Mouse (Mus musculus) kidney, embryonic 14.5 days (tissue): ENCODE measurements around the gene Mr1. TPM values are rescaled to one million over a fixed set of nuclear protein-coding genes. Genes with fewer than 3 reads are reported as not detected.
A peak's percentile ranks its signal among the peaks of the same experiment; 100 is the strongest.

ENCODE experiments used
- ATAC-seq: fragments of 200-750 bp; cut with Nextera tagmentation; 2 replicates; pipeline ENCODE4 v1.8.0; 2017; ENCODE audit warnings: moderate number of reproducible peaks, mild to moderate bottlenecking, moderate TSS enrichment, moderate library complexity; ENCODE audit not compliant: low FRiP score, low TSS enrichment
- H3K27ac ChIP-seq: fragments of 300-500 bp; sonication (generic); 2 replicates; pipeline ENCODE4 v1.5.1; 2014; ENCODE audit warnings: low read depth, mild to moderate bottlenecking, low read length, moderate library complexity, mixed read lengths
- H3K27me3 ChIP-seq: fragments of 300-500 bp; sonication (generic); 2 replicates; pipeline ENCODE4 v1.6.1; 2014; ENCODE audit warnings: mild to moderate bottlenecking, low read length; ENCODE audit not compliant: control insufficient read depth, insufficient read depth
- H3K36me3 ChIP-seq: fragments of 300-500 bp; sonication (generic); 2 replicates; pipeline ENCODE4 v1.6.1; 2014; ENCODE audit warnings: low read length, mixed read lengths; ENCODE audit not compliant: control insufficient read depth, insufficient read depth
- H3K4me1 ChIP-seq: fragments of 300-500 bp; sonication (generic); 2 replicates; pipeline ENCODE4 v1.6.1; 2014; ENCODE audit warnings: low read length, mixed read lengths; ENCODE audit not compliant: control insufficient read depth, insufficient read depth
- H3K4me2 ChIP-seq: fragments of 300-500 bp; sonication (generic); replicated peaks from 2 replicates; pipeline ENCODE4 v1.6.1; 2014; ENCODE audit warnings: low read depth, mild to moderate bottlenecking, low read length
- H3K4me3 ChIP-seq: fragments of 300-500 bp; sonication (generic); 2 replicates; pipeline ENCODE4 v1.5.1; 2014; ENCODE audit warnings: mild to moderate bottlenecking, low read length
- H3K9ac ChIP-seq: fragments of 300-500 bp; sonication (generic); 2 replicates; pipeline ENCODE4 v1.6.1; 2014; ENCODE audit warnings: low read depth, mild to moderate bottlenecking, low read length, moderate library complexity
- H3K9me3 ChIP-seq: fragments of 300-500 bp; sonication (generic); 2 replicates; pipeline ENCODE4 v1.6.1; 2016; ENCODE audit warnings: low read length; ENCODE audit not compliant: control insufficient read depth
- WGBS: fragments of 180-500 bp; shearing (Covaris S2); extraction: QIAGEN DNeasy Blood & Tissue Kit; methylation state at CpG from one replicate; pipeline ENCODE4 v1.1.7; 2014; 5-methylcytosine and 5-hydroxymethylcytosine counted together
- polyA plus RNA-seq: library from polyadenylated mRNA; unstranded; fragments of >200 nt; fragmentation: Nextera tagmentation; extraction: Ambion mirVana; gene quantifications from 2 replicates; pipeline ENCODE4 v1.2.1, GENCODE M21; 2014

The Mr1 gene
- polyA plus RNA-seq, 1 experiment from 2014 or later, result 4.8 TPM

- no peaks in the 10 kb centered on the region; the same call in 1 of the 2 replicates for H3K27me3 ChIP-seq
- H3K36me3 ChIP-seq, result no peaks in the 10 kb centered on the region
- 78% methylated on average over 4 of the region's 4 CpGs for WGBS
- no peak overlapping the region for H3K9ac ChIP-seq
- ATAC-seq, result no peak
- H3K4me3 ChIP-seq, result no peak overlapping the region
- H3K4me2 ChIP-seq, result no peak overlapping the region
- no peak overlapping the region for H3K27ac ChIP-seq
- 0 out of 2 replicates have a peak, but pooled peaks cover 1% of the 10 kb centered on the region for H3K4me1 ChIP-seq
- H3K9me3 ChIP-seq, result no peaks in the 10 kb centered on the region
These were observed 44.0 kb downstream of the Mr1 start for GRCm38 (mm10) chr1:155102631-155103030.

DNA sequence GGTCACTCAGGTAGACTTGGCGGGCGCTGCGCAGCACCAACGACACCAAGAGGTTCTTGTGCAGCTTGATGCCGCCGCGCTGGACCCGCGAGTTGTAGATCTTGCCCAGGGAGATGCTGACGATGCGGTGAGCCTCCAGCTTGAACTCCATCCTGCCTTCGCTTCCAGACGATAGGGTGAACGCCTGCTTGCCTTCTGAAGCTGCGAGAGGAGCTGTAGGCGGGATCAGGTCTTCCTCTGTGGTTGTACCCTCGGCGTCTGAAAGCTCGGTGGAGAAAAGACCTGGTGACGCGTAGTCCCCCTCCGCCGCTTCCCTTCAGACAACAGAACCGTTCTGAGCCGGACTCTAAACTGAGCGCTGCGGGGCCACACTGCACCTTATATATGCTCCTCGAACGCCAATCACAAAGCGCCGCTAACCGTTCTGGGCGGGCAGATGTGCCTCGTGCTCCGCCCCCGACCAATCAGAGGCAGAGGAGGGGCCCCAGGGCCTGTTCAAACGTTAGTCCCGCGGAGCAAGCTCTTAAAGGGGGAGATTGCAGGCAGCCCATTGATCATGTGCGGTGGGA is 47.2 kb downstream of the Mr1 start, which contains the start of gene Ier5:
TSS of gene Ier5 (minus strand) at position 357 of the 569 bp plus-strand sequence.
- Histone ChIP-seq H3K4me3 (peak within 1 kb of the TSS; percentile 96), H3K4me1 (peaks cover 10% of the 10 kb centered on the region; the same call in 1 of the 2 replicates), H3K27ac (peak within 1 kb of the TSS; percentile 64), H3K27me3 (no peaks in the 10 kb centered on the region; the same call in 1 of the 2 replicates), H3K9ac (peak within 1 kb of the TSS; percentile 99), H3K36me3 (no peaks in the 10 kb centered on the region), H3K4me2 (peak within 1 kb of the TSS; percentile 83), H3K9me3 (no peaks in the 10 kb centered on the region)
- ATAC-seq, result peak; percentile 98
- WGBS, result under 1% methylated on average over 40 of the region's 40 CpGs

- Histone ChIP-seq H3K4me1 (peaks cover 17% of the 10 kb centered on the region), H3K9ac (peak overlapping the region; percentile 99), H3K4me2 (peak overlapping the region; percentile 83), H3K9me3 (no peaks in the 10 kb centered on the region), H3K4me3 (peak overlapping the region; percentile 96), H3K27me3 (no peaks in the 10 kb centered on the region; the same call in 1 of the 2 replicates), H3K36me3 (no peaks in the 10 kb centered on the region), H3K27ac (peak overlapping the region; percentile 64)
- under 1% methylated on average over 85 of the region's 93 CpGs for WGBS
- peak; percentile 67 for ATAC-seq
These were observed 47.9 kb downstream of the Mr1 start for GRCm38 (mm10) chr1:155098486-155099279.

GRCm38 (mm10) chr1:155097931-155098485 is 48.6 kb downstream of the Mr1 start:
- Histone ChIP-seq H3K4me1 (peaks cover 23% of the 10 kb centered on the region), H3K9me3 (no peaks in the 10 kb centered on the region), H3K4me2 (peak overlapping the region; percentile 83), H3K27ac (peak overlapping the region; percentile 64), H3K27me3 (no peaks in the 10 kb centered on the region; the same call in 1 of the 2 replicates), H3K9ac (peak overlapping the region; percentile 99), H3K36me3 (no peaks in the 10 kb centered on the region), H3K4me3 (peak overlapping the region; percentile 96)
- no peak for ATAC-seq
- WGBS, result under 1% methylated on average over 33 of the region's 33 CpGs

GRCm38 (mm10) chr1:155097354-155097753 is 49.3 kb downstream of the Mr1 start:
- no peaks in the 10 kb centered on the region for H3K36me3 ChIP-seq
- peak overlapping the region; percentile 96 for H3K4me3 ChIP-seq
- WGBS, result 35% methylated on average over 6 of the region's 6 CpGs
- no peaks in the 10 kb centered on the region for H3K9me3 ChIP-seq
- no peaks in the 10 kb centered on the region; the same call in 1 of the 2 replicates for H3K27me3 ChIP-seq
- ATAC-seq, result no peak
- H3K9ac ChIP-seq, result peak overlapping the region; percentile 99
- peaks cover 30% of the 10 kb centered on the region for H3K4me1 ChIP-seq
- H3K27ac ChIP-seq, result no peak overlapping the region
- peak overlapping the region; percentile 83 for H3K4me2 ChIP-seq

DNA sequence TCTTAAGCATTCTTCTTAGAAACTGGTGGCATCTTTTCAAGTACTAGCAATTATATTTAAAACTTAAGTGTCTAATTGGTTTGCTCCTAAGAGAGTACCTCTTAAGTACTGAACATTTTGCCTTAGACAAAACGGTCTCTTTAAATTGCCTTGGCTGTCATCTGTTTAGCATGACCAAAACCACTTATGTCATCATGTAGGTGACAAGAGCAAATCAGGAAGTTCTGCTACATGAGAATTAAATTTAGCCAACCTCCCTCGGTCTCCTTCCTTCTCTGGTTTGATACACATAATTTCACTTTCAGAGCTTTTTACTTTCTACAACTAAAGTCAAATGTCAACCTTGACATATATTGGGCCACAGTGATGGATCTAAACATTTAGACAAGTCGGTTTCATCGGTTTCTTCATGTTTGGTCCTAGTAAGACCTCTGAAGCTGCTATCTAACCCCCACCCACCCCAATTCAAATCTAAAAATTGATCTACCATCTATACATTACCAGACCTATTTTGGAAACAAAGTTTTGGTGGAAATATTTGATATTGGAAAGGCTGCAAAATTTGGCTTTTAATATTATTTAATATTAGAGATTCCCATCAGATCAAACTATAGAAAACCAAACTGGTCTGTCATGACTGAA is 49.9 kb downstream of the Mr1 start:
- H3K4me3 ChIP-seq, result peak overlapping the region; percentile 96; the same call in 1 of the 2 replicates
- WGBS, result 85% methylated on average over 4 of the region's 4 CpGs
- H3K4me2 ChIP-seq, result peak overlapping the region; percentile 83
- H3K4me1 ChIP-seq, result peaks cover 36% of the 10 kb centered on the region
- no peaks in the 10 kb centered on the region; the same call in 1 of the 2 replicates for H3K27me3 ChIP-seq
- no peak for ATAC-seq
- H3K9ac ChIP-seq, result no peak overlapping the region
- H3K36me3 ChIP-seq, result no peaks in the 10 kb centered on the region
- H3K9me3 ChIP-seq, result no peaks in the 10 kb centered on the region
- no peak overlapping the region for H3K27ac ChIP-seq

GRCm38 (mm10) chr1:155093971-155094707 is 52.5 kb downstream of the Mr1 start:
- no peaks in the 10 kb centered on the region for H3K36me3 ChIP-seq
- no peak for ATAC-seq
- WGBS, result 59% methylated on average over 9 of the region's 9 CpGs
- H3K4me2 ChIP-seq, result no peak overlapping the region
- no peaks in the 10 kb centered on the region; the same call in 1 of the 2 replicates for H3K27me3 ChIP-seq
- H3K9me3 ChIP-seq, result no peaks in the 10 kb centered on the region
- peaks cover 42% of the 10 kb centered on the region for H3K4me1 ChIP-seq
- H3K4me3 ChIP-seq, result no peak overlapping the region
- no peak overlapping the region; the same call in 1 of the 2 replicates for H3K9ac ChIP-seq
- peak overlapping the region; percentile 49 for H3K27ac ChIP-seq

DNA sequence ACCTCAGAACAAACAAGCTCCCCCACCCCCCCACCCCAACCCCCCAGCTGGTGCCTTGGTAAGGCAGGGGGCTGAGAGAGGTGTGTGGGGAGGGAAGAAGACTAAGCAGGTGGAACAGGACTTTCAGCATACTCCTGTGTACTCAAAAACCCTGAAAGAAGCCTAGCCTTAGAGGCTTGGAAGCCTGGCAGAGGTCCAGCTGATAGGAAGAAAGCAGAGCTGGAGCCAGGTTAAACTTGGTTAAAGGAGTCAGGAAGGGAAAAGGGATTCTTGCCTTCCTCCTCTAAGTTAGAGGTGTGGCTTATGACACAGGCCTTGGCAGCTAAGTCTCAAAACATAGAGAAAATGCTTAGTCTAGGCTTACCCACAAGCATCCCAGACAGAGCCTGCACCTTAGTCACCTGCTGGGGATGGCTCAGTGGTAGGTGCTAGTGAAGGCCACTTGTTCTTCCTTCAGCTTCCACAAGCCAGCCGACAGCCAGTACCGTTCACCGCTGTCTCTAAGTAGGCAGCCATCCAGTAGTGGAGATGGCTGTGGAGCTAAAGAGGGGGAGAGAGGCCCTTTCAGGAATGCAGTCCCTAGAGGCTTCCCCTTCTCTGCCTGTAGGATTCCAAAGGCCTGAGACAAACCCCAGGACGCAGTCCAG is 53.3 kb downstream of the Mr1 start:
- Histone ChIP-seq H3K36me3 (no peaks in the 10 kb centered on the region), H3K9ac (no peak overlapping the region; the same call in 1 of the 2 replicates), H3K4me1 (peaks cover 42% of the 10 kb centered on the region), H3K27ac (peak overlapping the region; percentile 49), H3K4me2 (no peak overlapping the region; the same call in 1 of the 2 replicates), H3K27me3 (no peaks in the 10 kb centered on the region), H3K4me3 (no peak overlapping the region), H3K9me3 (no peaks in the 10 kb centered on the region)
- peak; percentile 29; the same call in 1 of the 2 replicates for ATAC-seq
- WGBS, result 35% methylated on average over 4 of the region's 4 CpGs
